Mouse (Mus musculus): Measurements from ENCODE around the gene Fam181a.

Fam181a gene

DNA sequence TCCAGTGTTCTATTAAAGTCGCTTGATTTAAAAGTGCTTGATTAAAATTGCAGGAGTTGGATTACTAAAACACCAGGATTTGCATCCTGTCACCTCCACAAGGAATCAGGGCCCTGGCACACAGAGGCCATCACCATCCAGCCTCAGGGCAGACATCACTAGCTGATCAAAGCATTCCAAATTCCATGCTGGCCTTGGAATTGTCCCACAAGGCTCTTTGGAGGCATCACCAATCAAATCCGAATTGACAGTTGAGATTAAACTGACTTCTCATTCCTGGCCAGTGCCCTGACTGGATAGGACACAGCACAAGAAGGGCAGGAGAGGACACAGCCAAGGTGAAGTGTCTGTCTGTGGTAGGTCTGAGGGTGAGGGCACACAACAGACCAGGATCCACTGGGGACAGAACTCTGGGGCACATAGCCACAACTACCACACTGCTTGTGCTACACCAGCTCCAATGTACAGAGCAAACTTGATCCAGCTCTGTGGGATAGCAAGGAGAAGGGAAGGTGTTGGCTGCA lies at the start of gene Fam181a:
Gene Fam181a, plus strand, starts transcription at position 232 of the 524 bp plus-strand sequence.
- no peak for DNase-seq

DNA sequence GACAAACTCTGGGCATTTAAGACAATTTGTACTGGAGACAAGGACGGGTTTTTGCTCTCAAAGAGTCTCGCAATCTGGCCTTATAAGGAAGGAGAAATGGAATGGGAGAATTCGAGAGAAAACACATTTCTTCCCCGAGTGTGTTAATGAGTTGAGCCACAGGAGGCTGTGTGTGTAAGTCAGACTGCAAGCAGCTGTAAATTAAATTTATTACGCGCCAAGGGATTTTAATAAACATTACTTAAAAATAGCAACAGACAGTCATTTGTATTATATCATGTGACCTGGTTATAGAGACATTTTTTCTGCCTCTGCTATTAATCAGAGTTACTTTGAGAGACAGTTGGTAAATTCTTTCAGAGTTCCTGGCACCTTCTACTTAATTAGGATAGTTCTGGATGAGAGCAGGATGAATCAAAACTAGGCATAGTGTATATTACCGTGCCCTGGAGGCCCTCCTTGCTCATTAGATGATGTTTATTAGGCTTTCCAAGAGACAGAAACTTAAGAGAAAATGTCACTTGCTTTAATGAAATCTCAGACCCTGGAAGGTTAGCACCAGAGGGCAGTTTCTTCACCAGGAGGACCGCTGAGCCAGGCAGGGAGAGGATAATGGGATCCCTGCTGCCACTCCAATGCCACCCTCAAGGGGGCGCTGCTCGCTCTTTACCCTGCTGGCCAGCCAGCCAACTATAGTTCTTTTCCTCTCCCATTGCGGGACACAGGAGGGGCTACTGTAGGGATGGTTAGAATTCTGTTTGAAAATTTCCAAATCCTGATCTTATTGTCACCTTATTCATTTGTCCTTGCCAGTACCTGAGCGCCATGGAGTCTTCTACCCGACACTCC lies 48.5 kb upstream of the Fam181a start:
- DNase-seq, result peak in 1 of 2 experiments; percentile 33

- DNase-seq, result no peak
These were observed 44.2 kb upstream of the Fam181a start for GRCm38 (mm10) chr12:103266605-103267004.

GRCm38 (mm10) chr12:103272176-103272575 lies 38.6 kb upstream of the Fam181a start:
- DNase-seq, result no peak

DNA sequence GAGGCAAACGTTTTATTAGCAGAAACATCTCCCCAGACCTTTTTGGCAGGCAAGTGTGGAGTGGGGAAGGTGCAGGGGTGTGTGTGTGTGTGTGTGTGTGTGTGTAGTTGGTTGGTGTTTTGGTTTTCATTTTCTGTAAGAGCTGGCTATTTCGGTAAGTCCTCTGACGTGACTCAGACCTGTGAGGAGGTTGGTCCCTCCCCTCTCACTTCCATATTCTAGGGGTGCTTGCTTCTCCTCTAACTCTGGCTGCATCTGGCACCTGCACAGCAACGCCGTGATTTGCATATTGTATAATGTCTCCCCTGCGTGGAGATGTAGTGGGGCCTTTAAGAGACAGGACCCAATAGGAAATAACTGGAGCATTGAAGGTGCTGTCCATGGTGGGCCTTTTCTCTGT lies 37.7 kb upstream of the Fam181a start:
- DNase-seq, result no peak

GRCm38 (mm10) chr12:103273732-103274131 lies 37.0 kb upstream of the Fam181a start:
- no peak for DNase-seq

GRCm38 (mm10) chr12:103276422-103276821 lies 34.4 kb upstream of the Fam181a start:
- DNase-seq, result no peak

- no peak for DNase-seq
These were observed 29.3 kb upstream of the Fam181a start for GRCm38 (mm10) chr12:103281491-103281890.

GRCm38 (mm10) chr12:103281912-103282311 lies 28.9 kb upstream of the Fam181a start:
- DNase-seq, result peak; percentile 38 to 78

GRCm38 (mm10) chr12:103282936-103283335 lies 27.8 kb upstream of the Fam181a start:
- no peak for DNase-seq

DNA sequence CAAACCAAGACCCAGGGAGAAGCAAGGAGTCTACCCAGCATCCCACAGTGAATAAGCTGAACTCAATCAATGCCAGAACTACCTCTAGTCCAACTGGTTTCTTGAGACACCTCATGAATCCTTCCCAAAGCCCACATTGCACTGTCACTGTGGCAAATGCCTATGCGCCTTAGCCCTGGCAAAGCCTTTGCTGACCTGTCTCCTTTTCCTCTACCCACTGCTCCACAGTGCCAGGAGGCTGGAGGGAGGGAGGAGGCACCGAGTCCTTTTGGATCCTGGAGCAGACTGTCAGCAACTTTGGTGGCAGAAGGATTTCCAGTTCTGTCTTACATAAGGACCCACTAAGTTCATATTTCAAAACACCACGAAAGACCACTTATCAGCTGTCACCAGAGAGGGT lies 27.4 kb upstream of the Fam181a start:
- no peak for DNase-seq

GRCm38 (mm10) chr12:103287276-103287675 lies 23.5 kb upstream of the Fam181a start:
- no peak for DNase-seq

GRCm38 (mm10) chr12:103292366-103292765 lies 18.4 kb upstream of the Fam181a start:
- no peak for DNase-seq

DNA sequence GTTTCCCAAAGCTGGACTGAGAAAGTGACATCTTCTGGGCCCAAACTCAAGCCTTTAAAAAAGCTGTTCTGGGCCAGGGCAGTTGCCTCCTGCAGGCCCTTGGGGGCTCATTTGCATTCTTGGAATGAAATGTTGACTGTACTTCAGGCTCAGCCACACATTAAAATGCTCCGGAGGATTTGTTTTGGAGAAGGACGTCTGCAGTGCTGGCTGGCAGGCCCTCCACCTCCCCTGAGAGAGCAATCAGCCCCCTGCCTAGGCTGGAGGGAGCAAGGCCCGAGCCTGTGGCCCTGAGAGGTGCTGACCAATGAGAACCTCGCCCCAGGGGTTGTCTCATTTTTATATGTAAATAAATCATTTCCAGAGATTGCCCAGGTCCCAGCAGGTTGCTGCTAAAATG lies 14.5 kb upstream of the Fam181a start:
- DNase-seq, result no peak

GRCm38 (mm10) chr12:103300493-103300892 lies 10.3 kb upstream of the Fam181a start:
- no peak for DNase-seq

DNA sequence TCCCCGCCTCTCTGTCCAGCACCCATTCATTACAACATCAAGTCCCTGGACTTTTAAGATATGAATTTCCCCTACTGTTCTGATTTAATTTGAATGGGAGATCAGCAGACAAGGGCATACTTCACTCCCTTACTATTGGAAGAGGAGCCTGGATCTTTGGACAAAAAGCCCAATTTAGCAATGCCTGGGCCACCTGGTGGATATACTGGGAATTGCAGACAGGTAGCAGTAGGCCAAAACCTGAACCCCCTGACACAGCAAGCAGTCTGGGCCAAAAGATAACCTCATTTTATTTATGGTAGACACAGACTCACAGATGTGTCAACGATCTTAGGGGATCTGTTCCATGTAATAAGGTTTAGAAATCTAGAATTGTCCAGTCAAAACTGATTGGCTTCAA lies 9.1 kb upstream of the Fam181a start:
- DNase-seq, result peak in 1 of 2 experiments; percentile 58

GRCm38 (mm10) chr12:103302960-103303359 lies 7.8 kb upstream of the Fam181a start:
- DNase-seq, result no peak

- DNase-seq, result no peak
These were observed 4.6 kb upstream of the Fam181a start for GRCm38 (mm10) chr12:103306224-103306623.

DNA sequence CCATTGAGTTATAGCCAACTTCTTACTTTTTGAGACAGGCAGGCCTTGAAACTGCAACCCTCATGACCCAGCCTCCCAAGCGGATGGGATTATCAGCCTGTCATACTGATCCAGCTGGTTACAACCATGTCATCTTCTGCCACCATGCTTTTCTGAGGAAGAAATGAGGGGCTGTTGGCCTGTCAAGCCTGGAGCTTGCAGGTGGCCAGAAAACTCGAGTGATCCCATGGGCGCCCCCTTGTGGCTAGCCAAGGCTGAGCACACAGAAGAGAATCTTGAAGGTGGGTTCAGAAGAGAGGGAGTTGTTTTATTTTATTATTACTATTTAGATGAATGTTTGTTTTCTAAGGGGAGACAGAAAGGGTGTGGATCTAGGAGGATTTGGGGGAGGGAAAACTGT lies 4.1 kb upstream of the Fam181a start:
- DNase-seq, result peak in 1 of 2 experiments; percentile 49

- DNase-seq, result peak; percentile 70 to 85
These were observed 1.1 kb downstream of the Fam181a start for GRCm38 (mm10) chr12:103311921-103312320.

DNA sequence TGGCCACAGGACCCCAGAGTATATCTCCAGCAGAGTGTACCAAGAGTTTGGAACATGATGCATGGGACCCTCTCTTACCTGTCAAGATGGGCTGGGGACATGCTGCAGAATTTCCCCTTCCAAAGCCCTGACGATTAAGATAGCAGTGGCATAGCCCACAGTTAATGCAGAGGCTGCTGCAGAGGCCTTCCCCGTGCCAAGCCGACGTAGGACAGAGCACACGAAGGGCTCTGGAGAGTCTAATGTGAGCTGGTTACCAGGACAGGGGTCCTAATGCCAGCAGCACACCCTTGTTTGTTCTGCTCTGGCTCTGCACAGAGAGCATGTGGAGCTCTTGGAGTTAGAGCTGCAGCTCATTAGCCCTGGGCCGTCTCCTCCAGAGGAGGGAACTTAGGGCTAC lies 2.5 kb downstream of the Fam181a start:
- no peak for DNase-seq

DNA sequence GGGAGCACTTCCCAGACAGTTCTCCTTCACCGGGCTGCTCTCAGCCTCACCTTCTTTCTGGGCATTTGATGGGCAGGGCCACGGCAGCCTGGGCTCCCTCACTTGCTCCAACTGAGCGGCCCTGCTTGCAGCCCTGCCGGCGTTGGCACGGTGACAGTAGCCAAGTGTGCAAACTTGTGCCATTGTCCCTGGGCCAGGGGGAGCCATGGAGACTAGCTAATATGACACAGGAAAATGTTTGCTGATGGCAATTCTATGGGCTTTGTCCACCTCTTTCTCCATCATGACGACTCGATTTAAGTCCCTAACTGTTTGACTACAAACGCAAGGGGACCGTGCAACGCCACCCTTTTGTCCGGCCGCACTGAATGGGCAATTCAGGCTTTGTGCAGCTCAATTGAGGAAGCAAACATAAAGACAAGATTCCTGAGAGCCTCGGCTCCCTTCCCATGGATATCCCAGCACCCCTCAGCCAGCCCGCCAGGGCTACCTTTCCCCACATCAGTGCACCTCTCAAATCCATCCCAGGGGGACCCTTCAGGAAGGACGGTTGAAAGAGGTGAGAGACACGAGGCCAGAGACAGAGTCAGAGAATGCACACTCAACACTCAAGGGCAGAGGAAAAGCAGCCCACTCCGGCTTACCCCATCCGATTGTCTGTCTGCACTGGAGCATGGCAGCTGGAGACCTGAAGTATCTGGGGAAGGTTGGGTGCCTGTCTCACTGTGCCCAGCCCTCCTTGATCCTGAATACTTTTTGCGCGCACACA lies 3.3 kb downstream of the Fam181a start:
- DNase-seq, result peak; percentile 39 to 55

DNA sequence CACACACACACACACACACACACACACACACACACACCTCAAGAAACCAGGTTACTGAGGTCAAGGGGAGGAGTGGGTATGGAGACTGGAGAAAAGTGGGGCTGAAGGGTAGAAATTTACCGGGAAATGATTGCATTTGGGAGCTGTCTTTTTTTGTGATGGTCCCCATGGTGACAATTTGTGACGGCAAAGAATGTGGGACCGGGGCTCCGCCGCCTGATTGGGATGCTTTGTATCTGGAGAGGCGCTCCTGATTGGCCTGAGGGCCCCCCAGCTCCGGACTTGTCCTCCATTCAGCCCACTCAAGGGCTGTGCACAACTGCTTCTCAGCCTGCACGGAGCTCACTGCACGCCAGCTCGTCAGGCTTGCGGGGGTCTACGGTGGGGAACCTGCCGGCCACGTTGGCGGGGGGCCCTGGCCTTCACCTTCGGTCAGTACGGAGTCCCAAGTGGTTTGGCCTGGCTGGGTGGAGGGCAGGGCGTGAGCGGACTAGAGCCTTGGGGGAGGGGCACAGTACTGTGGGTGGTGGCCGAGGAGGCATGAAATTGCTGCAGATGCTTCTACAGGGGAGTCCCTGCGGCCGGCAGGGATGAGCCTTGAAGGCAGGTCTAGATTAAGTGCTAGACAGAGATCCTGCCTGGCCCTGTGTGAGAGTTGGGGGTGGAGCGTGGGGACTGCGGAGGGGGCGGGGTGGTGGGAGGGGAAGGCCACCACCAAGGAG lies 4.0 kb downstream of the Fam181a start:
- DNase-seq, result no peak
